Mouse (Mus musculus): ENCODE data around the gene Ccdc177.

Ccdc177 gene

GRCm38 (mm10) chr12:80760396-80760801 lies at the start of gene Ccdc177:
Gene Ccdc177, minus strand, starts transcription at chr12:80760687.
- ChIA-PET CTCF (interaction anchor here (0.6 to 3.9 kb wide), 21 partner anchors 13 to 541 kb away, joined by 3 to 21 read pairs (median 3); partner anchors contain the start of gene Susd6 (in 2 of the 4)), POLR2A (interaction anchor here in 3 of 4 experiments (0.5 to 2.9 kb wide), 12 partner anchors 19 to 222 kb away, joined by 3 to 18 read pairs (median 4); partner anchors contain the start of genes Srsf5 (in 3 of the 3) and Susd6 (in 1 of the 3))

GRCm38 (mm10) chr12:80810005-80810404 lies 49.5 kb upstream of the Ccdc177 start:
- POLR2A ChIA-PET = interaction anchor here in 1 of 4 experiments (1.0 to 1.8 kb wide), 2 partner anchors 16 to 83 kb away, joined by 4 to 5 read pairs; no protein-coding TSS in a partner anchor
- CTCF ChIA-PET = no interaction called here

GRCm38 (mm10) chr12:80807451-80808085 lies 47.1 kb upstream of the Ccdc177 start:
- CTCF ChIA-PET = interaction anchor here in 2 of 4 experiments (0.5 to 0.8 kb wide), 2 partner anchors 30 to 88 kb away, joined by 3 read pairs; no protein-coding TSS in a partner anchor
- POLR2A ChIA-PET = interaction anchor here in 2 of 4 experiments (0.6 to 2.2 kb wide), 7 partner anchors 15 to 144 kb away, joined by 3 to 6 read pairs (median 3); partner anchors contain the start of gene Srsf5 (in 1 of the 2)

- POLR2A ChIA-PET = interaction anchor here in 3 of 4 experiments (0.7 to 3.6 kb wide), 6 partner anchors 10 to 364 kb away, joined by 3 to 13 read pairs (median 4); no protein-coding TSS in a partner anchor
- CTCF ChIA-PET = interaction anchor here in 1 of 4 experiments (1.2 kb wide), 1 partner anchor 90 kb away, joined by 3 read pairs; no protein-coding TSS in a partner anchor
Measured at GRCm38 (mm10) chr12:80804861-80805428, 44.5 kb upstream of the Ccdc177 start.

GRCm38 (mm10) chr12:80803924-80804323 lies 43.4 kb upstream of the Ccdc177 start:
- POLR2A ChIA-PET = interaction anchor here in 2 of 4 experiments (0.9 to 3.6 kb wide), 10 partner anchors 8 to 195 kb away, joined by 3 to 13 read pairs (median 4); partner anchors contain the start of gene Srsf5 (in 1 of the 2)
- CTCF ChIA-PET = interaction anchor here in 1 of 4 experiments (1.2 kb wide), 1 partner anchor 91 kb away, joined by 3 read pairs; no protein-coding TSS in a partner anchor

- POLR2A ChIA-PET = interaction anchor here in 2 of 4 experiments (0.9 to 1.3 kb wide), 4 partner anchors 10 to 84 kb away, joined by 3 to 5 read pairs (median 3); no protein-coding TSS in a partner anchor
- CTCF ChIA-PET = interaction anchor here in 1 of 4 experiments (1.8 kb wide), 1 partner anchor 94 kb away, joined by 5 read pairs; no protein-coding TSS in a partner anchor
Measured at GRCm38 (mm10) chr12:80801443-80801842, 41.0 kb upstream of the Ccdc177 start.

GRCm38 (mm10) chr12:80800156-80800555 lies 39.7 kb upstream of the Ccdc177 start:
- ChIA-PET CTCF (interaction anchor here in 1 of 4 experiments (1.8 kb wide), 1 partner anchor 95 kb away, joined by 5 read pairs; no protein-coding TSS in a partner anchor), POLR2A (no interaction called here)

GRCm38 (mm10) chr12:80798271-80798670 lies 37.8 kb upstream of the Ccdc177 start:
- ChIA-PET POLR2A (interaction anchor here in 2 of 4 experiments (0.9 to 1.4 kb wide), 6 partner anchors 8 to 147 kb away, joined by 3 to 5 read pairs (median 3); partner anchors contain the start of genes Srsf5 (in 1 of the 2) and Susd6 (in 1 of the 2)), CTCF (no interaction called here)

GRCm38 (mm10) chr12:80794935-80795785 lies 34.7 kb upstream of the Ccdc177 start:
- ChIA-PET POLR2A (interaction anchor here in 3 of 4 experiments (0.6 to 3.8 kb wide), 10 partner anchors 8 to 128 kb away, joined by 3 to 12 read pairs (median 4); no protein-coding TSS in a partner anchor), CTCF (no interaction called here)

- CTCF ChIA-PET = no interaction called here
- POLR2A ChIA-PET = interaction anchor here in 2 of 4 experiments (0.6 to 3.8 kb wide), 9 partner anchors 9 to 99 kb away, joined by 3 to 12 read pairs (median 4); no protein-coding TSS in a partner anchor
Measured at GRCm38 (mm10) chr12:80794522-80794921, 34.0 kb upstream of the Ccdc177 start.

GRCm38 (mm10) chr12:80793535-80793934 lies 33.0 kb upstream of the Ccdc177 start:
- CTCF ChIA-PET = no interaction called here

GRCm38 (mm10) chr12:80792867-80793266 lies 32.4 kb upstream of the Ccdc177 start:
- POLR2A ChIA-PET = interaction anchor here in 3 of 4 experiments (1.0 to 3.8 kb wide), 6 partner anchors 11 to 152 kb away, joined by 3 to 12 read pairs (median 4); partner anchors contain the start of gene Srsf5 (in 1 of the 3)
- CTCF ChIA-PET = no interaction called here

More at GRCm38 (mm10) chr12:80793535-80793934, 33.0 kb upstream of the Ccdc177 start:
- POLR2A ChIA-PET = interaction anchor here in 2 of 4 experiments (0.8 to 3.8 kb wide), 7 partner anchors 10 to 155 kb away, joined by 3 to 12 read pairs (median 3); no protein-coding TSS in a partner anchor

GRCm38 (mm10) chr12:80791571-80792444 lies 31.3 kb upstream of the Ccdc177 start:
- POLR2A ChIA-PET = interaction anchor here in 3 of 4 experiments (0.9 to 3.8 kb wide), 16 partner anchors 10 to 154 kb away, joined by 3 to 12 read pairs (median 4); partner anchors contain the start of gene Srsf5 (in 2 of the 3)
- CTCF ChIA-PET = interaction anchor here in 2 of 4 experiments (1.0 kb wide), 2 partner anchors 22 to 103 kb away, joined by 3 to 4 read pairs; no protein-coding TSS in a partner anchor

GRCm38 (mm10) chr12:80790700-80791570 lies 30.4 kb upstream of the Ccdc177 start:
- CTCF ChIA-PET = interaction anchor here in 2 of 4 experiments (0.6 to 1.6 kb wide), 7 partner anchors 22 to 104 kb away, joined by 3 to 5 read pairs (median 3); partner anchors contain the start of gene Ccdc177 (in 1 of the 2)
- POLR2A ChIA-PET = interaction anchor here in 3 of 4 experiments (0.7 to 1.9 kb wide), 34 partner anchors 8 to 678 kb away, joined by 3 to 15 read pairs (median 3); partner anchors contain the start of genes Srsf5 (in 3 of the 3), Ccdc177 (in 1 of the 3), Smoc1 (in 1 of the 3) and Zfp36l1 (in 1 of the 3)
